Mouse (Mus musculus) cerebellum, postnatal 10 days (tissue): Measurements from ENCODE around the gene Olfr406.

Experiments
- DNase-seq, 2 experiments: peaks; one replicate each; pipeline ENCODE4 v3.0.0; 2021; ENCODE audit warnings: mixed read lengths in 2 of 2

Gene Olfr406

DNA sequence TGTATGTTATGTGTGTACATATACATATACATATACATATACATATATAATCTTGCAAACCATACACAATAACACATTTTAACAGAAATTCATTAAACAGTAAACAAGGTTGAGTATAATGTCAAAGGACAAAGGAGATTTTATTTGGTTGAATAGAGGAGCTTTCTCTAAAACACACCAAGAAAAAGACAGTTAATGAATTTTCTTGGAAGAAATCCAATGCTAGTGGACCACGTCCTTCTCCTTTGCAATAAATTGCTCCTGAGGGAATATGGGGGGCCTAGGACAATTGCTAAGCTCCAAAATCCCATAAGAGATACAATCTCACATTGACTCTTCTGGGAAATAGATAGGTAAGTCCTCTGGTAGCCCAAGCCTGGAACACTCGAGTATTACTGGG lies at the start of gene Olfr406:
Gene Olfr406, plus strand, starts transcription at position 301 of the 400 bp plus-strand sequence.
- DNase-seq, result no peak

DNA sequence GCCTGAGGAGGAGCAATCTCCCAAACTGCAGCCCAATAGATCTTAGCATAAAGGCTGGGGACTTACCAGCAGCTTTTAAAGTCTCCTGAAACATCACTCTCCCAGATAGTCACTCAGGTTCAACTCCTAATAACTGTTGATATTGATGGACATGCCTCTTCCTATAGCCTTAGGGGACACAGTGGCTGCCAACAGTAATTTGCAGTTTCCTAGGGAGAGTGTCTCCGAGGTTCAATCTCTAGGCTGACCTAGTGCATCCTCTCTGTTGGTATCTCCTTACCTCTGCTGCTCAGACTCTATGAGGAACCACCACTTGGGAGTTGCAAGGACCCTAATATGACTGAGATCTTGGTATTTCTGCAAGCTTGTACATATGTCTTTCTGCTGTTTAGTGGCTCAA lies 48.3 kb upstream of the Olfr406 start, which contains the start of gene Olfr43:
Gene Olfr43, minus strand, starts transcription at position 101 of the 400 bp plus-strand sequence.
- no peak for DNase-seq

DNA sequence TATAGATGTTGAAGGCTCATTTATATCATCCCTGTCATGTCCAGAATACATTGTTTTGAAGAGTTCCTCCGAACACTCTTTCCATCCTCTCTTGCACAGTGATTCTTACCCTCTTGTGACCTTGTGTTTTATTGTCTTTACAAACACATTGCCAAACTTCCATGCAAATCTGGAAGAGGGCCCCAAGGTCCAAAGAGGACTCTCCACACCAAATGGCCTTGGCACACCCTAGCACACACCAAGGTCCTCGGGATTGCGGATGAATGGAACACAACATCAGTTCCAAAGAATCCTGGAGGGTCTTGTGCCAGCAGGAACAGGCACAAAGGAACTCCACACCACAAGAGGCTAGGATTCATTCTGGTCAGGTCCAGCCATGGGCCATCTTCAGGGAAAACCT lies 18.4 kb upstream of the Olfr406 start:
- DNase-seq, result no peak

DNA sequence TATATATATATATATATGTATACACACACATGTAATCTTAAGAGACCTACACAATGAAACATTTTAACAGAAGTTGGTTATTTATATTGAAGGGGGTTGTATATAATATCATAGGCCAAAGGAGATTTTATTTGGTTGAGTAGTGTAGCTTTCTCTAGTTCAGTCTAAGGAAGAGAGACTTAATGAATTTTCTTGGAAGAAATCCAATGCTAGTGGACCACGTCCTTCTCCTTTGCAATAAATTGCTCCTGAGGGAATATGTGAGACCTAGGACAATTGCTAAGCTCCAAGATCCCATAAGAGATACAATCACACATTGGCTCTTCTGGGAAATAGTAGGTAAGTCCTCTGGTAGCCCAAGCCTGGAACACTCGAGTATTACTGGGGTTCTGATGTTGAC lies 23.8 kb downstream of the Olfr406 start, which contains the start of gene Olfr59:
Gene Olfr59, plus strand, starts transcription at position 301 of the 400 bp plus-strand sequence.
- DNase-seq, result no peak

DNA sequence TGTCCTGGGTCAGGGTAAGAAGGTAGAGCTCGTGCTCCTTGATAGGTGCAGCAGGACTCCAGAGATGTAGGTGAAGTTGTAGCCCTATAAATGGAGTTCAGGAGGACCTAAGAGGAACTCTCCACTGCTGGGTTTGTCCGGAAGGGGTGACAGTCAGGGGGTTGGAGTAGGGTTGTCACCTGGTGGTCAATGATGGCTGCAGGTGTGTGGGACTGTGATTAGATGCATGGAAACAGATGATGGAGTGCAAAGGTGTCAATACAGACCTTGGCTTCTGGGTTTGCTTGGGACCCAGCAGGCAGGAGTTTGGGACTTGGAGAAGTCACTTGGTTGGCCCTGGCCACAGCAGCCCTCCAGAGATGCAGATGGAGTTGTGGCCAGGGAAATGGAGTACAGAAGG lies 27.6 kb downstream of the Olfr406 start:
- DNase-seq, result no peak
